Mouse (Mus musculus): ENCODE data around the gene Lhfpl2. TPM values are rescaled to one million over a fixed set of nuclear protein-coding genes. Genes with fewer than 3 reads are reported as not detected.
A peak's percentile ranks its signal among the peaks of the same experiment; 100 is the strongest.

Lhfpl2 gene
- total and polyA plus RNA-seq, 2 experiments from 2014 or later: 15.3 to 32.1 TPM

DNA sequence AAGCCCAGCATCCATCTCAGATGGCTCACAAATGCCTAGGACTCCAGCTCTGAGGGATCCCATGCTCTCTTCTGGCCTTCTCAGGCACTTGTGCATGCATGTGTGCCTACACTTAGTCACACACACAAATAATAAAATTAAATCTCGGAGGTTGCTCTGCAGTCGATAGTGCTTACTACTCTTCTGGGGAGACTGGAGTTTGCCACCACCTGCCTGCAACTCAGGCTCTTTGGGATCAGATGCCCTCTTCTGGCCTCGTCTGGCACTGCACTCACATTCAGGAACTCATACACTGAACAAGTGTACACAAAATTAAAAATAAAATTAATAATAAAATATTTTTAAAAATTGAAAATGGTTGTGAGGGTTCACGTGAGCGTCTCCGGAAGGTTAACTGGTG lies 2.2 kb downstream of the Lhfpl2 start:
- TF ChIP-seq CTCF (IDR thresholded peaks at IDR 0.05; ENCODE audit: low read depth): peak; percentile 64
- ATAC-seq (no peak), DNase-seq (ENCODE audit: low spot score) (peak; percentile 33)
- no peaks in the 10 kb centered on the region for H3K36me3 ChIP-seq (ENCODE audit: insufficient read depth, low read length)
- H3K4me3 ChIP-seq (ENCODE audit: low read length): no peak overlapping the region
- no peaks in the 10 kb centered on the region for H3K9me3 ChIP-seq (ENCODE audit: low read length)
- H3K4me2 ChIP-seq (ENCODE audit: low read depth, low read length): no peak overlapping the region
- H3K4me1 ChIP-seq (ENCODE audit: insufficient read depth, low read length): 0 out of 2 replicates have a peak, but pooled peaks cover 5% of the 10 kb centered on the region
- no peak overlapping the region for H3K9ac ChIP-seq (replicated peaks; ENCODE audit: low read length)
- peaks cover 4% of the 10 kb centered on the region; the same call in 1 of the 2 replicates for H3K27me3 ChIP-seq (ENCODE audit: insufficient read depth, low read length)
- 85% methylated on average over 6 of the region's 6 CpGs for WGBS
- H3K27ac ChIP-seq: no peak overlapping the region

DNA sequence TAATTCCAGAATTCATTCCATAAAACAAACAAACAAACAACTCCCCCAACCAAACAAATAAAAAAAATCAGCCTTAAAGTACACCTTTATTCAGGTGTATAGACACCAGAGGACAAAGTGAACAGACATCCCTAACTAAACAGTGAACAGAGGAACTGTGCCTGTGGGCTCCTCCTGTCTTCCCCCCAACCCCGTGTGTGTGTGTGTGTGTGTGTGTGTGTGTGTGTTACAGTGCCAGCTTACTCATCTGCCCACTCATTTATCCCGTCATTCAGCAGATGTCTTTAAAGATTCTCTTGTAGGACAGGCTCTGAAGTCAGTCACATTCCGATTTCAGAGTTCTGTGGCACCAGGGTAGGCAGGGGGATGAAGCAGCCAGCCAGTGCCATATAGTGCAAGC lies 2.9 kb downstream of the Lhfpl2 start:
- no peaks in the 10 kb centered on the region for H3K9me3 ChIP-seq (ENCODE audit: low read length)
- no peak overlapping the region for H3K4me2 ChIP-seq (ENCODE audit: low read depth, low read length)
- TF ChIP-seq CTCF (IDR thresholded peaks at IDR 0.05; ENCODE audit: low read depth): no peak
- WGBS: 86% methylated on average over 3 of the region's 3 CpGs
- no peaks in the 10 kb centered on the region for H3K36me3 ChIP-seq (ENCODE audit: insufficient read depth, low read length)
- H3K4me3 ChIP-seq (ENCODE audit: low read length): no peak overlapping the region
- peaks cover 4% of the 10 kb centered on the region; the same call in 1 of the 2 replicates for H3K27me3 ChIP-seq (ENCODE audit: insufficient read depth, low read length)
- DNase-seq (ENCODE audit: low spot score) (no peak), ATAC-seq (no peak)
- H3K9ac ChIP-seq (replicated peaks; ENCODE audit: low read length): no peak overlapping the region
- 0 out of 2 replicates have a peak, but pooled peaks cover 5% of the 10 kb centered on the region for H3K4me1 ChIP-seq (ENCODE audit: insufficient read depth, low read length)
- no peak overlapping the region for H3K27ac ChIP-seq

DNA sequence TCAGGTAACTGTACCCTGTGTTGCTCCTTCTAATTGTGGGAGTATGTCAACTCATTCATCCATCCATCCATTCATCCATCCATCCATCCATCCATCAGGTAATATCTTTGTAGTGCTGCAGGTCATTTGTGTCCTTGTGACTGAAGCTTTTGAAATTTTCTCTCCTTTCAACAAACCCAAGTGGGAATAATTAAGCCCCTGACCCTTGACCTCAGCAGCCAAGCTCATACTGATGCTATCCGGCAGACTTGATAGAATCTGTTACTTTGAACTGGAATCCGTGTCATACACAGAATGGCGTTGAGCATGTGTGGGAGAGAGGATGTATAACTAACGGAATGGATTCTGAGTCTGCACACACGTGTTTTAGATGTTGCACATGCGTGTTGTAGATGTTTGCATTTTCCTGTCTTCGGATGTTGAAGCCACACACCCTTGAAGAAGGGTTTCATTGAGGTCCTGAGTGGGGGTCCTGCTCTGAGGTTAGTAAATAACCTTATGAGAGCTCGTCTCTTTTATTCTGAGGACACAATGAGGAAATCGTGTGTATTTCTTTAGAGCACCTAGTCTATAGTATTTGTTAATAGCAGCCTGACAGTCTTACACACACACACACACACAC lies 3.8 kb downstream of the Lhfpl2 start:
- Histone ChIP-seq H3K4me1 (ENCODE audit: insufficient read depth, low read length) (0 out of 2 replicates have a peak, but pooled peaks cover 5% of the 10 kb centered on the region), H3K9ac (replicated peaks; ENCODE audit: low read length) (no peak overlapping the region), H3K9me3 (ENCODE audit: low read length) (no peaks in the 10 kb centered on the region), H3K27me3 (ENCODE audit: insufficient read depth, low read length) (peaks cover 4% of the 10 kb centered on the region; the same call in 1 of the 2 replicates), H3K36me3 (ENCODE audit: insufficient read depth, low read length) (no peaks in the 10 kb centered on the region), H3K4me3 (ENCODE audit: low read length) (no peak overlapping the region), H3K27ac (no peak overlapping the region), H3K4me2 (ENCODE audit: low read depth, low read length) (no peak overlapping the region)
- no peak for TF ChIP-seq CTCF (IDR thresholded peaks at IDR 0.05; ENCODE audit: low read depth)
- ATAC-seq (no peak), DNase-seq (ENCODE audit: low spot score) (no peak)
- 70% methylated on average over 9 of the region's 9 CpGs for WGBS

DNA sequence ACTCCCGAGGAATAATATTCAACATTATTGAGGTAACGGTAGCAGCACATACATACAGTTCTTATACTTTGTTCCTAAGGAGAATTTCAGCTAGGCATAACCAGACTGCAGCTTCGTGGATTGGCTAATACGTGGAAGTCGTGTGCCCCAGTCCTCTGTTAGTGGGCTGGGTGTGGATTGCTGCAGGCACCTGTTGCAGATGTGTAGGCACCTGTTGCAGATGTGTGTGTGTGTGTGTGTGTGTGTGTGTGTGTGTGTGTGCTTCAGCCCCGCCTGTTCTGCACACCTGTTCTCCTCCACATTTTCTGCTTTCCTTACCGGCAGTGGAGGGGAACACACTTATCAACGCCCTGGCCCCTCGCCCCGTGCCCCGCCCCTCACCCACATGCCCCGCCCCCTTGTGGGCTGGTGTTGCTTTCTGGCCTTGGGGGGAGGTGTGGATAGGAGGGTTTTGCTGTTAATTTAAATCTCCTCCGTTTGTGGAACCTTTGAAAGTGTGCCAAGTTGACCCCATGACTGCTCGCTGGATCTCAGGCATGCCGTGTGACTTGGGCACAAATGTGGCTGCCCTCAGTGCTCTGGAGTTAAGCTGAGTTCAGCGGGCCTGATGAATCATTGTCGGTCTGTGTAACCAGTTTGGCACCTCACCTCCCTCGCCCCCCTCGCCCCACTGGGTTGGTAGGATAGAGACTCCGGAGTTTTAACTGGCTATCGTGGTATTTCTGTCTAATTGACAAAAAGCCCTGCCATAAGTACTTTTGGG lies 4.9 kb downstream of the Lhfpl2 start:
- Histone ChIP-seq H3K9me3 (ENCODE audit: low read length) (no peaks in the 10 kb centered on the region), H3K36me3 (ENCODE audit: insufficient read depth, low read length) (no peaks in the 10 kb centered on the region), H3K27ac (no peak overlapping the region), H3K4me2 (ENCODE audit: low read depth, low read length) (peak overlapping the region; percentile 24; the same call in 1 of the 2 replicates), H3K9ac (replicated peaks; ENCODE audit: low read length) (no peak overlapping the region), H3K4me3 (ENCODE audit: low read length) (no peak overlapping the region), H3K27me3 (ENCODE audit: insufficient read depth, low read length) (peaks cover 4% of the 10 kb centered on the region; the same call in 1 of the 2 replicates), H3K4me1 (ENCODE audit: insufficient read depth, low read length) (0 out of 2 replicates have a peak, but pooled peaks cover 5% of the 10 kb centered on the region)
- TF ChIP-seq CTCF (IDR thresholded peaks at IDR 0.05; ENCODE audit: low read depth): no peak
- peak; percentile 71 for DNase-seq (ENCODE audit: low spot score)
- peak; percentile 56 for ATAC-seq
- WGBS: 18% methylated on average over 21 of the region's 21 CpGs

DNA sequence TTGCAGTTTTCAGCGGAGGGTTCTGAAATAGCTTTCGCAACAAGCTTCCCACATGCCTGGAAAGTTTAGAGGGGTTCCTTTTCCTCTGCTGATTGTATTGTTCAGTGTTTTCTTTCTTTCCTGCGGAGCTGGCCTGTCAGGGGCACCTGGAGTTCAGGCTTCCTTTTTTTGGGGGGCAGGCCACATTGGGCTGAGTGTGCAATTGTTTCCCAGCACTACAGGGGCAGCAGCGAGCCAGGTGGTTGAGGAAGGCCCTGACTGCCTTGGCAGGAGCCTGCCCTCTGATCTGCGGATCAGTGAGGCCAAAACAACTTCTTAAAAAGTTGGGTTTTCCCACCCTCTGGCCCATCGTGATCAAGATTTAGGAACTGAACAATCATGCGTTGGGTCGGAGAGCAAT lies 5.6 kb downstream of the Lhfpl2 start:
- DNase-seq (ENCODE audit: low spot score) (no peak), ATAC-seq (no peak)
- WGBS: 52% methylated on average over 8 of the region's 8 CpGs
- TF ChIP-seq CTCF (IDR thresholded peaks at IDR 0.05; ENCODE audit: low read depth): peak; percentile 39; the same call in 1 of the 2 replicates
- Histone ChIP-seq H3K9me3 (ENCODE audit: low read length) (no peaks in the 10 kb centered on the region), H3K36me3 (ENCODE audit: insufficient read depth, low read length) (no peaks in the 10 kb centered on the region), H3K9ac (replicated peaks; ENCODE audit: low read length) (no peak overlapping the region), H3K4me1 (ENCODE audit: insufficient read depth, low read length) (0 out of 2 replicates have a peak, but pooled peaks cover 5% of the 10 kb centered on the region), H3K4me3 (ENCODE audit: low read length) (no peak overlapping the region), H3K27ac (no peak overlapping the region), H3K27me3 (ENCODE audit: insufficient read depth, low read length) (peaks cover 4% of the 10 kb centered on the region; the same call in 1 of the 2 replicates), H3K4me2 (ENCODE audit: low read depth, low read length) (peak overlapping the region; percentile 24; the same call in 1 of the 2 replicates)

DNA sequence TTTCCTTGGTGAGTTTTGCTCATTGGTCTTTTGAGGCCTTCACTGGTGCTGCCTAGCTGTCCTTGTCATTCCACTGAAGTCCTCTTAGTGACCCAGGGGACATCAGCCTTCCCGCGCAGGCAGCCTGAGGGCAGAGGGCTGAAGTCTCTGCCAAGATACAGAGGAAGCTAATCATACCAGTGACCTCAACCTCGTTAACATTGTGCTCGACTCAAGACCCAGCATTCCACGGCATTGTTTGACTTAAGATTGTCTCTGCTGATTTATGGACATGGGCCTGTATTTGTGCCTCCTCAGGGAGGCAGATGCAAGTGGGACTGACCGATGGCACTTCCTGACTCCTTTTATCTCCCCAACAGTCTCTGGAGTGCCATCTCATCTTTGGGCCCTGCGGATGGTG lies 7.0 kb downstream of the Lhfpl2 start:
- DNase-seq (ENCODE audit: low spot score): no peak
- 41% methylated on average over 7 of the region's 7 CpGs for WGBS

More for the DNA sequence above, 7.0 kb downstream of the Lhfpl2 start:
- no peaks in the 10 kb centered on the region for H3K36me3 ChIP-seq (ENCODE audit: insufficient read depth, low read length)
- H3K27me3 ChIP-seq (ENCODE audit: insufficient read depth, low read length): peaks cover 2% of the 10 kb centered on the region; the same call in 1 of the 2 replicates
- H3K9ac ChIP-seq (replicated peaks; ENCODE audit: low read length): no peak overlapping the region
- H3K4me3 ChIP-seq (ENCODE audit: low read length): no peak overlapping the region
- H3K9me3 ChIP-seq (ENCODE audit: low read length): no peaks in the 10 kb centered on the region
- no peak for ATAC-seq
- TF ChIP-seq CTCF (IDR thresholded peaks at IDR 0.05; ENCODE audit: low read depth): no peak
- H3K4me2 ChIP-seq (ENCODE audit: low read depth, low read length): no peak overlapping the region
- H3K27ac ChIP-seq: no peak overlapping the region
- 0 out of 2 replicates have a peak, but pooled peaks cover 5% of the 10 kb centered on the region for H3K4me1 ChIP-seq (ENCODE audit: insufficient read depth, low read length)

Measured in hindbrain, postnatal 0 days (tissue).